Mouse (Mus musculus) ES-Bruce4 (cell line): ENCODE measurements around the gene 4931428F04Rik.

ENCODE experiments used
- CTCF ChIP-seq: IDR thresholded peaks from one replicate; pipeline ENCODE4 v1.8.1; 2011; ENCODE audit warnings: low read depth, low read length
- EP300 ChIP-seq: IDR thresholded peaks from 2 replicates; pipeline ENCODE4 v1.6.1; 2011; ENCODE audit warnings: low read depth, low read length; ENCODE audit not compliant: insufficient read depth
- POLR2A ChIP-seq: IDR thresholded peaks from one replicate; pipeline ENCODE4 v1.8.1; 2011; ENCODE audit warnings: low read length; ENCODE audit not compliant: insufficient read depth

DNA sequence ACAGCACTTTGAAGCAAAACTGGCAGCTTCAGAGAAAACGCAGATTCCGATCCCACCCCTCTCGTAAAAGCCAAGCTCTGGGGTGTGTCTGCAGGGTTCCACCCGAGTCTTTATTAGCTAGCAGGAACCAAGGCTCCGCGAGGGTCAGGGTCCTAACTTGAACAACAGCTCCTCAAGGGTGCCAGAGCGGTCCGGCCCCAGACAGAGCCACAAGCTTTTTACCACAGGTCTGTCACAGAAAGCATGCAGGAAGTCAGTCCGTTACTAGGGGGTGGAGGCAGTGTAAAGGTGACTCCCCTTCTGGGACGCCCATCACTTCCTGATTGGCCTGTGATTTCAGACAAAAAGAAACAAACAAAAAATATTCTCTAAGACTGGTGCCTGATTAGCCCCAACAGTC lies 24.5 kb downstream of the 4931428F04Rik start:
- TF ChIP-seq CTCF (no peak), POLR2A (no peak), EP300 (no peak)
